Mouse (Mus musculus): ENCODE measurements at regions not wholly inside any gene's neighbourhood (a gene's known extent, or its start where the extent isn't known, plus 50 kb on each side); places are given as distances from the start of the nearest gene placed in this dataset.
"Not testable (repeated sequence)": the region's sequence is repeated elsewhere in the genome, so short reads cannot be mapped to it uniquely, and the experiment has no call there.

DNA sequence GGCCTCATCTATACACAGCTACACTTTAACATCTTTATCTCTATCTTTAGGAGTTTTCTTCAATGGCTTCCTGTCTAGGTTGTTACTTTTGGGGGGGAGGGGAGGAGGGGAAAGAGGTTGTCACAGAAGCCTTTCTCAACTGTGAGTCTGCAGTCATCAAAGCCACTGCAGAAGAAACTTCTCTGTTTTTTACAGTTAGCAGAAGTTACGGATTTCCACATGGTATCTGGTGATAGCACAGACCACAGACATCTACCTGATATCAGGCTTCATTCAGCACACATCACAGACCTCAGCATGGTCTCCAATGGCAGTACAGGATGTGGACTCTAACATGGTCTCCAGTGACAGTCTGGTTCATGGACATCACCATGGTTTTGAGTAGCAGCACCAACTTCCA lies 234.8 kb upstream of the Adarb2 start:
- Histone ChIP-seq H3K9ac (no peak overlapping the region), H3K27ac (no peak overlapping the region), H3K4me2 (no peak overlapping the region), H3K27me3 (no peaks in the 10 kb centered on the region), H3K9me3 (replicated peaks) (no peaks in the 10 kb centered on the region), H3K4me3 (replicated peaks) (no peak overlapping the region), H3K4me1 (no peaks in the 10 kb centered on the region), H3K36me3 (no peaks in the 10 kb centered on the region)
- WGBS, result 87% methylated on average over 1 of the region's 1 CpGs
- no peak for ATAC-seq (replicated peaks; ENCODE audit: low FRiP score)

DNA sequence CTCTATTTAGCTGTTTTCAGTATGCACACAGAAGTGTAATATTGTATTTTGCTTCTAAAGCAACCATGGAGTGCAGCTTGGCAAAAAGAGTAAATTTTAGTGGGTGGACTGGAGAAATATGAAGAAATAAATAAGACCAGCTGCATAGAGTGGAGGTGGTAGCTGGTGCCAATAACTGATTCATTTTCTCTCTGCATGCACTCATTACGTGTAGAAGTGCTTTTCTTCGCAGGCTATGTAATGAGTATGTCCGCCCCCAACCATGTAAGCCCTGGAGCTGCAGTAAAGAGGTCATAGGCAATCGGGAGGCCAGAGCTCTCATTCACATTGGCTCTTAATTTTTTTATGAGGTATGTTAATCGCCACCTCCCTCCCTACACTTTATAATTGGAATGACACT lies 208.5 kb upstream of the Adarb2 start:
- no peaks in the 10 kb centered on the region for H3K4me1 ChIP-seq
- no peak for ATAC-seq (replicated peaks; ENCODE audit: low FRiP score)
- H3K27ac ChIP-seq, result no peak overlapping the region
- WGBS, result 82% methylated on average over 5 of the region's 5 CpGs
- no peaks in the 10 kb centered on the region for H3K36me3 ChIP-seq
- H3K9ac ChIP-seq, result no peak overlapping the region
- H3K27me3 ChIP-seq, result no peaks in the 10 kb centered on the region
- H3K9me3 ChIP-seq (replicated peaks), result no peaks in the 10 kb centered on the region
- no peak overlapping the region for H3K4me2 ChIP-seq
- no peak overlapping the region for H3K4me3 ChIP-seq (replicated peaks)

DNA sequence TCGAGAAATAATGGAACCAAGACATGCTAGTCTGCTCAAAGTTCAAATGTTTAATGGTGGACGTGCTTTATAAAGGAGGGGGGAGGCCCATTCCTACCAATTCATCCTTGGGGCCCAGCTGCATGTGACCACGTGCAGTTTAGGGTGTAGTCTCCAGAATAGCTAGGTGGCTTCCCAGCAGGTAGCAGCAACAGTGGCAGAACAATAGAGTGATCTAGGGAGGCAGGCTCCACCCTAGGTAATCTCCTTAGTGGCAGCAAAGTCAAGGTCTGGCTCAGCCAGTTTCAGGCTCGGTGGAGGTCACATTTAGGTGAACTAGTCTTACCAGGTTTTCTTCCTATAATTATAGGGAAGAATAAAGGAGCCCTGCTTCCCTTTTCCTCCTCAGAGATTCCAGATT lies 172.6 kb upstream of the Adarb2 start:
- H3K4me1 ChIP-seq; ATAC-seq (replicated peaks; ENCODE audit: low FRiP score); H3K9ac ChIP-seq; H3K9me3 ChIP-seq (replicated peaks); H3K27ac ChIP-seq; H3K27me3 ChIP-seq; H3K36me3 ChIP-seq; H3K4me3 ChIP-seq (replicated peaks); H3K4me2 ChIP-seq: not testable (repeated sequence)
- 66% methylated on average over 4 of the region's 4 CpGs for WGBS

GRCm38 (mm10) chr13:8050930-8051495 lies 151.7 kb upstream of the Adarb2 start:
- WGBS, result 61% methylated on average over 3 of the region's 3 CpGs
- H3K4me3 ChIP-seq (replicated peaks), result no peak overlapping the region
- no peaks in the 10 kb centered on the region for H3K36me3 ChIP-seq
- no peak overlapping the region for H3K27ac ChIP-seq
- no peak overlapping the region for H3K9ac ChIP-seq
- H3K4me1 ChIP-seq, result no peaks in the 10 kb centered on the region
- H3K9me3 ChIP-seq (replicated peaks), result no peaks in the 10 kb centered on the region
- ATAC-seq (replicated peaks; ENCODE audit: low FRiP score), result no peak
- no peaks in the 10 kb centered on the region for H3K27me3 ChIP-seq
- no peak overlapping the region for H3K4me2 ChIP-seq

- WGBS, result 88% methylated on average over 4 of the region's 4 CpGs
- Histone ChIP-seq H3K9ac (no peak overlapping the region), H3K36me3 (no peaks in the 10 kb centered on the region), H3K9me3 (replicated peaks) (no peaks in the 10 kb centered on the region), H3K4me2 (no peak overlapping the region), H3K27me3 (no peaks in the 10 kb centered on the region), H3K4me3 (replicated peaks) (no peak overlapping the region), H3K27ac (no peak overlapping the region), H3K4me1 (no peaks in the 10 kb centered on the region)
- no peak for ATAC-seq (replicated peaks; ENCODE audit: low FRiP score)
These were observed 146.4 kb upstream of the Adarb2 start for GRCm38 (mm10) chr13:8056122-8056818.

GRCm38 (mm10) chr13:8087154-8087553 lies 115.5 kb upstream of the Adarb2 start:
- Histone ChIP-seq H3K27ac (no peak overlapping the region), H3K4me3 (replicated peaks) (no peak overlapping the region), H3K36me3 (no peaks in the 10 kb centered on the region), H3K9me3 (replicated peaks) (no peaks in the 10 kb centered on the region), H3K9ac (no peak overlapping the region), H3K27me3 (no peaks in the 10 kb centered on the region), H3K4me2 (no peak overlapping the region), H3K4me1 (no peaks in the 10 kb centered on the region)
- peak; percentile 62 for ATAC-seq (replicated peaks; ENCODE audit: low FRiP score)
- 67% methylated on average over 2 of the region's 2 CpGs for WGBS

- no peaks in the 10 kb centered on the region for H3K27me3 ChIP-seq
- no peak overlapping the region for H3K9ac ChIP-seq
- no peaks in the 10 kb centered on the region for H3K36me3 ChIP-seq
- no peaks in the 10 kb centered on the region for H3K9me3 ChIP-seq (replicated peaks)
- 56% methylated on average over 4 of the region's 4 CpGs for WGBS
- no peak overlapping the region for H3K4me3 ChIP-seq (replicated peaks)
- ATAC-seq (replicated peaks; ENCODE audit: low FRiP score), result no peak
- no peak overlapping the region for H3K27ac ChIP-seq
- no peak overlapping the region for H3K4me2 ChIP-seq
- H3K4me1 ChIP-seq, result no peaks in the 10 kb centered on the region
These were observed 113.1 kb upstream of the Adarb2 start for GRCm38 (mm10) chr13:8089519-8089918.

DNA sequence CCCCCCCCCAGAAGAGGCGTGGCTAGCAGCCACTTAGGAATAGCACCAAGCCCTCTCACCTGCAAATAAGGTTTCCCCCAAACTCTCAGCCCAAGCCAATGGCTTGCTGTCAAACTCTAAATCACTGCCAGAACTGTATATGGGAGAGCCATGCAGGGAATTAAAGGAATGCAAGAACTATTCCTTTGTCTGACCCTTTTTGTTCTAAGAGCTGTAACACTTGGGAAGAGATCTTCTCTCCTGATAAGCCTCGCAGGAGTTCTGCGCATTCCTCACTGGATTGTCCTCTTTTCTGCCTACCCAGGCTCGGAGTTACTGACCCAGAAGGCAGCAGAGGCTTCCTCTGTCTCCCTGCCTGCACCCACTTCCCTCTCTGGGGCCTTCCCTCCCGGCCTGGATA lies 94.0 kb upstream of the Adarb2 start:
- no peak overlapping the region for H3K9ac ChIP-seq
- H3K9me3 ChIP-seq (replicated peaks), result no peaks in the 10 kb centered on the region
- H3K4me2 ChIP-seq, result no peak overlapping the region
- H3K27ac ChIP-seq, result no peak overlapping the region
- WGBS, result 30% methylated on average over 5 of the region's 5 CpGs
- H3K4me3 ChIP-seq (replicated peaks), result no peak overlapping the region
- H3K36me3 ChIP-seq, result no peaks in the 10 kb centered on the region
- H3K4me1 ChIP-seq, result no peaks in the 10 kb centered on the region
- ATAC-seq (replicated peaks; ENCODE audit: low FRiP score), result no peak
- no peaks in the 10 kb centered on the region for H3K27me3 ChIP-seq

- Histone ChIP-seq H3K9me3 (replicated peaks) (no peaks in the 10 kb centered on the region), H3K36me3 (no peaks in the 10 kb centered on the region), H3K4me2 (no peak overlapping the region), H3K4me1 (no peaks in the 10 kb centered on the region), H3K4me3 (replicated peaks) (no peak overlapping the region), H3K27me3 (no peaks in the 10 kb centered on the region), H3K27ac (no peak overlapping the region), H3K9ac (no peak overlapping the region)
- ATAC-seq (replicated peaks; ENCODE audit: low FRiP score), result no peak
- 41% methylated on average over 1 of the region's 1 CpGs for WGBS
These were observed 89.7 kb upstream of the Adarb2 start for GRCm38 (mm10) chr13:8112953-8113352.

DNA sequence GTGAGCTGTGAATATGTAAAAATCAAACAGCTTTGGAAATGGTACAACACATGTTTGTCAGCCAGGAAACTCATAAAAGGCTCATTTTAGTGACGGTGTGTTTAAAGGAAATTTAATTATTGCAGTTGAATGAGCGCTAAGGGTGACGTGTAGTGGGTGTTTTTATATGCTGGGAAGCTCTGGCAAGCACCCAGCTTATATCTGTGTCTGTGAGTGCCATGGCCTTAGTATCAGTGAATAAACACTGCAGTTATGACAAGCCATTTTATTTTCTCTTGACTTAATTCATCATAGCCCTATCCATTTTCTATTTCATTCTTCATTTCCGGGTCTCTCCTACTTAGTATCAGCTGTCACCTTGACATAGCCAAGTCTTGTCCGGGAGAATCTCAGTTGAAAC lies 83.7 kb upstream of the Adarb2 start:
- 69% methylated on average over 5 of the region's 5 CpGs for WGBS
- Histone ChIP-seq H3K9me3 (replicated peaks) (no peaks in the 10 kb centered on the region), H3K9ac (no peak overlapping the region), H3K27ac (no peak overlapping the region), H3K4me1 (no peaks in the 10 kb centered on the region), H3K4me3 (replicated peaks) (no peak overlapping the region), H3K4me2 (no peak overlapping the region), H3K36me3 (no peaks in the 10 kb centered on the region), H3K27me3 (no peaks in the 10 kb centered on the region)
- ATAC-seq (replicated peaks; ENCODE audit: low FRiP score), result no peak

GRCm38 (mm10) chr13:8119986-8120385 lies 82.7 kb upstream of the Adarb2 start:
- H3K36me3 ChIP-seq, result no peaks in the 10 kb centered on the region
- H3K9ac ChIP-seq, result no peak overlapping the region
- H3K27me3 ChIP-seq, result no peaks in the 10 kb centered on the region
- H3K9me3 ChIP-seq (replicated peaks), result no peaks in the 10 kb centered on the region
- no peak for ATAC-seq (replicated peaks; ENCODE audit: low FRiP score)
- WGBS, result 76% methylated on average over 2 of the region's 2 CpGs
- H3K27ac ChIP-seq, result no peak overlapping the region
- no peaks in the 10 kb centered on the region for H3K4me1 ChIP-seq
- no peak overlapping the region for H3K4me3 ChIP-seq (replicated peaks)
- H3K4me2 ChIP-seq, result no peak overlapping the region

GRCm38 (mm10) chr13:8134764-8135163 lies 67.9 kb upstream of the Adarb2 start:
- H3K9me3 ChIP-seq (replicated peaks), result no peaks in the 10 kb centered on the region
- 97% methylated on average over 2 of the region's 2 CpGs for WGBS
- H3K4me2 ChIP-seq, result no peak overlapping the region
- no peak overlapping the region for H3K27ac ChIP-seq
- H3K4me1 ChIP-seq, result no peaks in the 10 kb centered on the region
- H3K4me3 ChIP-seq (replicated peaks), result no peak overlapping the region
- no peaks in the 10 kb centered on the region for H3K27me3 ChIP-seq
- H3K36me3 ChIP-seq, result no peaks in the 10 kb centered on the region
- ATAC-seq (replicated peaks; ENCODE audit: low FRiP score), result no peak
- no peak overlapping the region for H3K9ac ChIP-seq

GRCm38 (mm10) chr13:8139396-8139795 lies 63.3 kb upstream of the Adarb2 start:
- Histone ChIP-seq H3K27ac (no peak overlapping the region), H3K9me3 (replicated peaks) (no peaks in the 10 kb centered on the region), H3K4me2 (no peak overlapping the region), H3K4me3 (replicated peaks) (no peak overlapping the region), H3K27me3 (no peaks in the 10 kb centered on the region), H3K36me3 (no peaks in the 10 kb centered on the region), H3K9ac (no peak overlapping the region), H3K4me1 (no peaks in the 10 kb centered on the region)
- ATAC-seq (replicated peaks; ENCODE audit: low FRiP score), result 0 out of 2 replicates have a peak, but pooled peaks have one; percentile 40
- 21% methylated on average over 1 of the region's 1 CpGs for WGBS

All from kidney, embryonic 15.5 days (tissue).